Mouse (Mus musculus): ENCODE measurements around the gene Apol6.

- TF ChIP-seq POLR2A (IDR thresholded peaks at IDR 0.05; ENCODE audit: borderline replicate concordance, control insufficient read depth, low read depth, low read length) (no peak), CTCF (IDR thresholded peaks at IDR 0.05; ENCODE audit: control insufficient read depth, insufficient read depth, low read length) (no peak)
These were observed 46.5 kb upstream of the Apol6 start for GRCm38 (mm10) chr15:76998048-76998447.
